Mouse (Mus musculus) right cerebral cortex, postnatal 10 days (tissue): Measurements from ENCODE around the gene Epb41l4b.

Source experiments
- DNase-seq, 2 experiments: peaks; one replicate each; pipeline ENCODE4 v3.0.0; 2021; ENCODE audit warnings: low spot score in 2 of 2

The Epb41l4b gene

DNA sequence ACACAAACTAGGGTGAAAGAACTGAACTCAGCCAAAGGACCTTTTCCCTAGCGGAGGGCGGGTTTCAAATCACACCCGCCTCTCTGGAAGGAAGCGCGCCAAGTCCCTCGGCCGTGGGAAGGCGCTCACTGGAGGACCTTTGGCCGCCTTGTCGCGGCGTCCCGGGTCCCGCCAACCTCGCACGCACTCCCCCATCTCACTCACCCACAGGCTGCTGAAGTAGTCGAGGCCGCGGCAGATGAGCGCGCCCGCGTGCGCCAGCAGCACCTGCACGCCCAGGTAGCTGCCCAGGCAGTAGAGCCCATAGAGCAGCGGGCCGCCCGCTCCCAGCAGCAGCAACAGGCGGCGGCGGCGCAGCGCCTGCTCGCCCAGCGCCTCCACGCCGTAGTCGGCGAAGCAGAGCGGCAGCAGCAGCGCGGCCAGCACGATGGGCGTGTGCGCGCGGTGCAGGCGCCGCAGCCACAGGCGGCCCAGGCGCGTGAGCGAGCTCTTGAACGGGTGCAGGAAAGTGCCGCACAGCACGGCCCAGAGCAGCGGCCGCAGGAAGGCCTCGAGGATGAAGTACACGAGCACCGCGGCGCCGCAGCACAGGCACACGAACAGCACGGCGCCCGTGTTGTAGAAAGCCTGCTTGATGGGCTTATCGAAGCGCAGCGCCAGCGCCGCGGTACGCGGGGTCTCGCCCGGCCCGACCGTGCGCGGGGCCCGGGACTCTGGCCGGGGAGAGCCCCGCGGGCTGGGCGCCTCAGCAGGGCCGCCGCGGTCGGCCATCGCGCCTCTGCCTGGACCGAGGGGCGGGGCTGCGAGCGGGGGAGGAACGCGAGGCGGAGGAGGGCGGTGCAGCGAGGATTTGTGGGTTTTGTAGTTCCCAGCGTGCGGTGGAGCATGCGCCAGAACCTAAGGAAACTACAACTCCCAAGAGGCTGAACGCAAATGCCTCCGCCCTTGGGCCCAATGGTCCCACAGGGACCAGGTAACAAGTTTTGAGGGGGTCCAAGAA lies 196.3 kb downstream of the Epb41l4b start, which contains the start of gene Tmem245:
Gene Tmem245, minus strand, starts transcription at position 797 of the 1,000 bp plus-strand sequence.
- DNase-seq, result peak; percentile 95 to 96

DNA sequence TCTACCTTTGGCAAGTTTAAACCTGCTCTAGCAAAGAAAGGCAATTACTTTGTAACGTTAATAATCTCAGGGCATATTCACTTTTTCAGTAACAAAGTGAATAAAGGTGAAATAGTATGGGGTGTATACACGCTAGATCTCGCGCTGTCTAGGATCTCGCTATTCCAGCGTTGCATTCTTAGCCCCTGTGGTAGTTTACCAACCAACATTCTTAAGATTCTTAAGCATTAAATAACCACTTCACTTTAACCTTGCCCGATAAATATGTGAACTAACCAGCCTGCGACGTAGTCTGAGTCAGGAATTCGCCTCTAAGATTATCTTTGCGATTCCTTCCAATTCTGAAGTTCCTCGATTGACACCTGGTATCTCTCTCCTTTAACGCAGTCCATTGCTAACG lies 197.1 kb downstream of the Epb41l4b start:
- DNase-seq, result no peak

GRCm38 (mm10) chr4:56944286-56944685 lies 199.0 kb downstream of the Epb41l4b start:
- DNase-seq, result no peak

GRCm38 (mm10) chr4:56943258-56943657 lies 200.0 kb downstream of the Epb41l4b start:
- DNase-seq, result no peak

GRCm38 (mm10) chr4:56942567-56942966 lies 200.7 kb downstream of the Epb41l4b start:
- no peak for DNase-seq
